Mouse (Mus musculus): Measurements from ENCODE around the gene Gcnt1.

Gcnt1 gene

GRCm38 (mm10) chr19:17354797-17355196 is 17.8 kb downstream of the Gcnt1 start:
- TF ChIP-seq GATA4 (IDR thresholded peaks at IDR 0.05; ENCODE audit: insufficient replicate concordance, low read length), result no peak

GRCm38 (mm10) chr19:17354362-17354761 is 18.3 kb downstream of the Gcnt1 start:
- TF ChIP-seq GATA4 (IDR thresholded peaks at IDR 0.05; ENCODE audit: insufficient replicate concordance, low read length), result no peak

- no peak for TF ChIP-seq GATA4 (IDR thresholded peaks at IDR 0.05; ENCODE audit: insufficient replicate concordance, low read length)
Observed at GRCm38 (mm10) chr19:17353727-17354126, 18.9 kb downstream of the Gcnt1 start.

GRCm38 (mm10) chr19:17347852-17348251 is 24.8 kb downstream of the Gcnt1 start:
- no peak for TF ChIP-seq GATA4 (IDR thresholded peaks at IDR 0.05; ENCODE audit: insufficient replicate concordance, low read length)

- no peak for TF ChIP-seq GATA4 (IDR thresholded peaks at IDR 0.05; ENCODE audit: insufficient replicate concordance, low read length)
Observed at GRCm38 (mm10) chr19:17346716-17347474, 25.7 kb downstream of the Gcnt1 start.

GRCm38 (mm10) chr19:17344881-17345280 is 27.8 kb downstream of the Gcnt1 start:
- no peak for TF ChIP-seq GATA4 (IDR thresholded peaks at IDR 0.05; ENCODE audit: insufficient replicate concordance, low read length)

GRCm38 (mm10) chr19:17339563-17339962 is 33.1 kb downstream of the Gcnt1 start:
- no peak for TF ChIP-seq GATA4 (IDR thresholded peaks at IDR 0.05; ENCODE audit: insufficient replicate concordance, low read length)

- no peak for TF ChIP-seq GATA4 (IDR thresholded peaks at IDR 0.05; ENCODE audit: insufficient replicate concordance, low read length)
Observed at GRCm38 (mm10) chr19:17337057-17337679, 35.5 kb downstream of the Gcnt1 start.

GRCm38 (mm10) chr19:17336646-17337045 is 36.0 kb downstream of the Gcnt1 start:
- TF ChIP-seq GATA4 (IDR thresholded peaks at IDR 0.05; ENCODE audit: insufficient replicate concordance, low read length), result no peak

GRCm38 (mm10) chr19:17334644-17335333 is 37.9 kb downstream of the Gcnt1 start:
- no peak for TF ChIP-seq GATA4 (IDR thresholded peaks at IDR 0.05; ENCODE audit: insufficient replicate concordance, low read length)

- no peak for TF ChIP-seq GATA4 (IDR thresholded peaks at IDR 0.05; ENCODE audit: insufficient replicate concordance, low read length)
Observed at GRCm38 (mm10) chr19:17333043-17333442, 39.6 kb downstream of the Gcnt1 start.

GRCm38 (mm10) chr19:17328916-17329315 is 43.7 kb downstream of the Gcnt1 start:
- no peak for TF ChIP-seq GATA4 (IDR thresholded peaks at IDR 0.05; ENCODE audit: insufficient replicate concordance, low read length)

GRCm38 (mm10) chr19:17327881-17328404 is 44.7 kb downstream of the Gcnt1 start:
- no peak for TF ChIP-seq GATA4 (IDR thresholded peaks at IDR 0.05; ENCODE audit: insufficient replicate concordance, low read length)

GRCm38 (mm10) chr19:17323689-17324241 is 48.9 kb downstream of the Gcnt1 start:
- no peak for TF ChIP-seq GATA4 (IDR thresholded peaks at IDR 0.05; ENCODE audit: insufficient replicate concordance, low read length)

- no peak for TF ChIP-seq GATA4 (IDR thresholded peaks at IDR 0.05; ENCODE audit: insufficient replicate concordance, low read length)
Observed at GRCm38 (mm10) chr19:17323006-17323688, 49.5 kb downstream of the Gcnt1 start.
